Mouse (Mus musculus): ENCODE data around the gene Exoc8.

Exoc8 gene

DNA sequence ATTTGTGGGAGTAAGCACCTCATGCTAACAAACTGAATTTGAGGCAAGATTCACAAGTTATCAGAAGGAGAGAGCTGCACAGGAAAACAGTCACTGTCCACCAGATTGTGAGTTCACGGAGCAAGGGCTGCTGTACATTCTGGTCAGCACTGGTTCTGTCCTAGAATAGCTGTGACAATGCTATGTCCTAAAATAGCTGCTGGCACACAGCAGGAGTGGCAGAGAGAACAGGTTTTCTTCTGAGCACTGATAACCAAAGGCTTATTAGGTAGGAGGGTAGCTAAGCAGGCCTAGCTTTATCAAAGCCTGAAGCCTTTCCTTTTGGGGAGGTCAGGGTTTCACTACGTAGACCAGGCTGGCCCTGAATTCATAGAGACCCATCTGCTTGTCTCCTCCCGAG lies 37.3 kb downstream of the Exoc8 start:
- intact Hi-C loops (cut with DNase I), result loop anchor here (5.0 kb wide), 1 partner anchor 37 kb away; the partner anchor contains the start of genes Exoc8 and Sprtn

DNA sequence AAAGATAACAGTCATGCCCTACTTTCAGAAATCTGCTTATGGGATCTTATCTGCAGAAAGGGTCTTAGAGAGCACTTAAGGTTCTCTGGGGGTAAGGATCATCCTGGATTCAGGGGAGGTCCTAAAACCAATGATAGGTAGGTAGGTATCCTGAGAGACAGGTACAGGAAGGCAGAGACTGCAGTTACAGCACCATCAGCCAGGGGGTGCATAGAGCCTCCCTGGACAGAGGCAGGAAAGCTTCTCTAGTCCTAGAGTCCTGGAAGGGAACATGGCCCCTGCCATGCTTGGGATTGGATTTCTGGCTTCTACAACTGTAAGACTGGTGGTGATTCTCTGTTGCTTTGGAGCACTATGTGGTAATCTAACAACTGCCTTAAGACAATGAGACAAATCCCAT lies 38.0 kb downstream of the Exoc8 start:
- intact Hi-C loops (cut with DNase I), result no loop called here

DNA sequence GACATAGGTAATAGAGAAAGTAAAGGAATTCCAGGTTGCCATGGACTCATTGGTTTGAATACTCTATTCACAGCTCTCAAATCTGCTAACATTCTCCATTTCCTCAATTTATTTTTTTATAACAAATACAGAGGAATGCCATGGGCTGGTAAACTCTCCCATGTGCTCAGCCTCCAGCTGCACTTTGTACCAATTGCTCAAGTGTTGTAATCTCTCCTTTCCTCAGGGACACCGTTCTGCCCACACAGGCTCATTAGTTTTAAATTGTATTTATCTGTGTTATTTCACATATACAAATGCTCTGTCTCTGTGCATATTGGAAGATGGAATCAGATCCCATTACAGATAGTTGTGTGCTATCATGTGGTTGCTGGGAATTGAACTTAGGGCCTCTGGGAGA lies 44.0 kb downstream of the Exoc8 start:
- intact Hi-C loops (cut with DNase I), result no loop called here

DNA sequence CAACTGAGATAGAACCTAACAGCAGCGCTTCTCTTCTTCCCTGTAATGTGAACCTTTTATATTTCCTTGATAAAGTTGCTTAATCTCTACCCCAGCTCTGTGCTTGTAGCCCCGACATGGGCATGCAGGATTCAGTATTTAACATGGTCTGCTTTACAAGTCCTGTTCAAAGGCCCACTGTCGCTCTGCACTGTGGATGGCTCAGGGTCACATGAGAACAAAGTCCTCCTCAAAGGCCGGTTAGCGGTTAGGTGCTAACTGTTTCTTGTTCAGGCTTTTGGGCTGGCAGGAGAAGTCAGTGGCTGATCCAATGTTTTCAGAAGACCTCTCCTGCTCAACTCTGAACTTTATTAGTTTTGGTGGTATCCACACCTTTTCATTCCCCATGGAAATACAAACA lies 51.9 kb downstream of the Exoc8 start:
- intact Hi-C loops (cut with DNase I), result no loop called here

DNA sequence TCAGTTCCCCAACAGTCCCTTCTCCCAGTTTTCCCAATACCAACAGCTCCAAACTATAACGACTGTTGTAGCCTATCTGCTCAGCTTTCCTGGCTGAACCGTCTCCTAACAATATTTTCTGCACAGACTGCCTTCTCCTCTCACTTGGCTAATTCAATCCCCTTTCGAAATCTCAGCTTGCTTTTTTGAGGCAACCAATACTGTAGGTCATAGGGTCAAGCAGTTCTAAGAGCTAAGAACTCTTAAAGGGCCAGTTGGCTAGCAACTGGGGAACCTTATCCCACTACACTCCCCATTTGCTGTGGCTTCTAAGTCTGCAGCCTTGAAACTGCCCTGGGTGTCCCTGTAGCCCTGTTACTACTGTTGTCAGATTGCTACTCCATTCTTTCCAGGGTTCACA lies 52.4 kb downstream of the Exoc8 start:
- intact Hi-C loops (cut with DNase I), result no loop called here

Measured in adrenal gland (tissue).